Mouse (Mus musculus) left cerebral cortex, adult 8-10 months (tissue): ENCODE measurements around the gene Stk40. TPM values are rescaled to one million over a fixed set of nuclear protein-coding genes. Genes with fewer than 3 reads are reported as not detected.
"Not testable (repeated sequence)": the region's sequence is repeated elsewhere in the genome, so short reads cannot be mapped to it uniquely, and the experiment has no call there.

Experiments
- DNase-seq, 2 experiments: peaks; one replicate each; pipeline ENCODE4 v3.0.0; 2022; ENCODE audit warnings: low spot score in 2 of 2
- total RNA-seq, 4 experiments: library from RNA; stranded (reverse); gene quantifications; 2 replicates each; pipeline ENCODE4 v1.2.4; 2022

Stk40 gene
- total RNA-seq, 4 experiments from 2014 or later = 28.8 to 37.6 (median 33.8) TPM

DNA sequence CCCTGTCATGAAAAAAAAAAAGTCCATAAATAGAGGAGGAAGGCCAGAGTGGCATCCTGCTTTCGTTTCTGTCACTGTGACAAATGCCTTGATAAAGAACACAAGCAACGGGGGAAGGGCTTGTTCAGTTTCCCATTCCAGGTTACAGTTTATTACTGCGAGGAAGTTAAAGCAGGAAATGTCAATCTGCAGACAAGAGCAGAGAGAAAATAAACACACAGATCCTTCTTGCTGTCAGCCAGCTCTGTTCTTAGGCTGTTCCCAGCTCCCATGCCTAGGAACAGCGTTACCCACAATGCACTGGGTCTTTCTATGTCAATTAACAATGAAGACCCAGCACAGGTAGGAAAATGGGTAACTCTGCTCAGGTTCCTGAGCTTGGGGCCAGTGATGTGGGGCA, 51.4 kb downstream of the Stk40 start:
- DNase-seq = no peak

DNA sequence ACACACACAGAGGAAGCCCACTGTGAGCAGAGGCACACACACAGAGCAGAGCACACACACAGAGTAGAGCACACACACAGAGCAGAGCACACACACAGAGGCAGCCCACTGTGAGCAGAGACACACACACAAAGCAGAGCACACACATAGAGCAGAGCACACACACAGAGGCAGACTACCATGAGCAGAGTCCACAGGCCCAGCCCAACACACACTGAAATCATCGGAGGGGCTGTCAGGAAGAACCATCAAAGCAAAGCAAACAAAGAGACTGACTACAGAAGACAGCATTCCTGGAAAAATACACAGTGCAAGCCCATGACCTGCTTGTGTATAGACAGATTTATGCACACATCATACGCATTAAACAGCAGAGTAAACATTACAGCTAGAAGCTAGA, 52.1 kb downstream of the Stk40 start:
- DNase-seq = no peak

DNA sequence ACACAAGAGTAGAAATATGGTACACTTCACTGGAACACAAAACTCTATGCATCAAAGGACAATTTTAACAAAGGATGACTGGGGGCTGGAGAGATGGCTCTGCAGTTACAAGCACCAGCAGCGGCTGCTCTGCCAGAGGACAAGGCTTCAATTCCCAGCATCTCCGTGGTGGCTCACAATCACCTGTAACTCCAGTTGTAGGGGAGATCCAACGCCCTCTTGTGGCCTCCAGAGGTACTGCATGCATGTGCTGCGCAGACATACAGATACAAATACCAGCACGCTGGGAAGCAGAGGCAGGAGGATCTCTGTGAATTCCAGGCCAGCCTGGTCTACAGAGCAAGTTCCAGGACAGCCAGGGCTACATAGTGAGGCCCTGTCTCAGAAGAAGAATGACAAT, 52.9 kb downstream of the Stk40 start:
- DNase-seq = no peak

DNA sequence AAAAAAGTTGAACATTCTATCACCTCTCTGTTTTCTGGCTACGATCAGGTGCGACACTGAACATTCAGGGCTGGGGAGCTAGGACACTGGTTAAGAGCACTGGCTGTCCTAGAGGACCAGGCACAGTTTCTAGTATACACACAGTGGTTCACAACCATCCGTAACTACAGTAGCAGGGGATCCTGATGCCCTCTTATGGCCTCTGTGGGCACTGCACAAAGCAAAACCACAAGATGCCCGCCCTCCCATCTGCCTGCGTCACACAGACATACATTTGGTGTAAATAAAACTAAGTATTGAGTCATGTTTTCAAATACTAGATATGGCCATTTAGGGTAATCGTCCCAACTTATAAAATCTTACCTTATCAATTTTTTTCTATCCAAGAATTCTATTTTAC, 53.8 kb downstream of the Stk40 start:
- no peak for DNase-seq

DNA sequence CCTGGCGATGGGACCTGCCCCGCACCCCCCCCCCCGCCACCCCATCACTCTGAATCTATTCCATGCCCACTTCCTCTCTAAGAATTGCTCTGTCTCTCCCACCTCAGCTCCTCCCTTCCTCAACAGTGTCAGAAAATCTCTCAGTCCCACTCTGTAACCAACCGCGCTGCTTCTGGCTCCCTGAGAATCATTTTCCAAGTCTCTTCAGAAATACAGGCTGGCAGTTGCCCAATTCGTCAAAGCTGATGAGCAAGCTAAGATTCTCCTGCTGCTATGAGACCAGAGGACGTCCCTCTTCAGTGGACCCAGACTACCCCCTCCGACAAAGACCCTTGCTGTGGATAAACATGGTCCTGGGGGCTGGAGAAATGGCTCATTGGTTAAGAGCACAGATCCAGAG, 55.7 kb downstream of the Stk40 start:
- no peak for DNase-seq

DNA sequence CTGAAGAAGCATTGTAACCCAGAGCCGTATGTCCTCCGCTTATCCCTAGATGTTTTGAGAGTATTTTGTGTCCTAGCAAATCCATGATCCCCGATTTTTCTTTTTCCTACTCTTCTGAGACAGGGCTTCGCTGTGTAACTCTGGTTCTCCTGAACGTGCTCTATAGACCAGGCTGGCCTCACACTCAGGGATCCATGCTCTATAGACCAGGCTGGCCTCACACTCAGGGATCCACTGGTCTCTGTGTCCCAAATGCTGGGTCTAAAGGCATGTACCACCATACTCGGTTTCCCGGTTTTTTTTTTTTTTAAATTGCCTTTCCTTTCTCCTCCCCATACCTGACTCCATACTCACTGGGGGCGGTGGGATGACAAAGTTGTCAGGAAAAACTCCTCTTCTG, 57.2 kb downstream of the Stk40 start:
- DNase-seq = no peak

DNA sequence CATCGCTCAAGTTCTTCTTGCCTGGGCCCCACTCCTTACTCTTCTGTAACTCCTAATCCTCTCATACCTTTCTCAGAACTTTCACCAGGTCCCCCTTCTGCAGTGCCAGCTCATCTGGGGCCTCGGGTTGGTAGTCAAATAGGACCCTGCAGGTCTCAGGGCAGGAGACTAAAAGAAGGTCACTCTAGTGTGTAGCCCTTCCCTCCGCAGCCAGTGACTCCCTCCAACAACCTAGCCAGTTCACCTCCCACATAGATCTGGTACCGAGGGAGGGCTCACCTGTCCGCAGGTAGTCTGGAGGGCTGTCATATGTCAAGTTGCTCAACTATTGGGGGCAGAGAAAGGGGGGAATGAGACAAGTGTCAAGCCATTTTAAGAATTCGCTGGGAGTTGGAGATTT, 57.7 kb downstream of the Stk40 start:
- no peak for DNase-seq

DNA sequence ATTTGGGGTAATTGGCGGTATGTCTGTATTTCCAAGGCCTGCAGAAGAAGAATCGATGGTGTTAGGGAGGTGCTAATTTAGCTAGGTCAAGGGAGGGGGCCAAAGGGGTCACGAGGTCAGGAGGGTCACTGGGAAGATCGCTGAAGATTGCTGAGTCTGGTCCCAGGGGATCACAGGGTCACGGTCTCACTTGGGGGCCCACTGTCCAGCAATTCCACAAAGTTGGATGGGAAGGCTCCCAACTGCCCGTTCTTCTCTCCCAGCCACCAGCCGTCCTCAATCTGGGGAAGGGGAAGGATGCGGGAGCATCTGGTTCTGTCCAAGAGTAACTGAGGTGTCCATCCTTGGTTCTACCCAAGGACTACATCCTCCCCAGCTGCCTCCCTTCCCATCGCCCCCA, 58.2 kb downstream of the Stk40 start:
- DNase-seq = no peak

DNA sequence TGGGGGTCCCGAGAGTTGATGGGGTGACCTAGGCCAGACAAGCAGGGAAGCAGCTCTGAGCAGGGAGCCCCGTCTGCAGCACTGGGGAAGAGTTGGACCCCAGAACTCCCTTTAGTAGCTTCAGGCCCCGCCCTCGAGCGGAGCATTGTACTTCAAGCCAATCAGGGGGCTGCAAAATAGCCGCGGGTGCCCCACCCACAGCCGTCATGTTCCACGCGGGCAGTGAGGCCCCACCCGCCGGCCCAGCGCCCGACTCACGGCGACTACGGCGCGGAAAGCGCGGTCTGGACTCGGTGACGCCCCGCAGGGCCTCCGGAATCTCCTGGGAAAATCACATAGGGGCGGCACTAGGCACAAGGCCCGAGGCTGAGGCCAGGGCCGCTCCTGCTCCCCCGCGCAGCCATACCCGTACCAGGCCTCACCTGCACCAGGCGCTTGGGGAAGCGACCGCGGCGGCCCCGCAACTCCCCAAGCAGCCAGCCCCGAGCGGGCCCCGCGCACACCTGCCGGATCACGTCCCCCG, 58.8 kb downstream of the Stk40 start:
- DNase-seq = peak; percentile 61 to 73

DNA sequence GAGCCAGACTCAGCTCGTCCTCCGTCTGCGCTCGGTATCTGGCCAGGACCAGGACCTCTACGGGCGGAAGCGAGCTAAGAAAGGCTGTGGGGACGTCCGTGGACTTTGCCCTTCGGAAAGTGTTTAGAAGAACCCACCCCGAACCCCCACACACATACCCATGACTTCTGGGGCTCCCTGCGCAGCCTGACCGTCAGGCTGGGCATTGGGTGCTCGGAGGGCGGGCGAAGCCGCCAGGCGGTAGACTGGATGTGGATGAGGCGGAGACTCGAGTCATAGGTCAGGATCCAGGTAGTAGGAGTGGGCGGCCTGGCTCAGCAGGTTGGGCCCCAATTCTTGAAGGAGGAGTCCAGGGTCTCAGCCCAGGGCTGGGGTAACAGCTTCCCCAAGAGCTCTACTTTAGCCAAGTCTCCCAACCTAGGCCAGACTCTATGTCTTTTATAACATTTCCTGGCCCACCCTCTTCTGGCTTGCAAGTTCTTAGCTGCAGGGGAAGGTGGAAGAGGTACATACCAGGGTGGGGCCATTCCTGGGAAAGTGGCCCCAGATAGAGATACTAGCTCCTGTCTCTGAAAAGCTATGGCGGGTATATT, 59.4 kb downstream of the Stk40 start, which contains the start of gene Sh3d21:
Gene Sh3d21 (minus strand): TSS at position 425 of the 593 bp plus-strand sequence.
- DNase-seq = no peak

- no peak for DNase-seq
These were observed 59.9 kb downstream of the Stk40 start for GRCm38 (mm10) chr4:126163685-126164084.

- DNase-seq = not testable (repeated sequence)
These were observed 61.3 kb downstream of the Stk40 start for GRCm38 (mm10) chr4:126165092-126165491.

DNA sequence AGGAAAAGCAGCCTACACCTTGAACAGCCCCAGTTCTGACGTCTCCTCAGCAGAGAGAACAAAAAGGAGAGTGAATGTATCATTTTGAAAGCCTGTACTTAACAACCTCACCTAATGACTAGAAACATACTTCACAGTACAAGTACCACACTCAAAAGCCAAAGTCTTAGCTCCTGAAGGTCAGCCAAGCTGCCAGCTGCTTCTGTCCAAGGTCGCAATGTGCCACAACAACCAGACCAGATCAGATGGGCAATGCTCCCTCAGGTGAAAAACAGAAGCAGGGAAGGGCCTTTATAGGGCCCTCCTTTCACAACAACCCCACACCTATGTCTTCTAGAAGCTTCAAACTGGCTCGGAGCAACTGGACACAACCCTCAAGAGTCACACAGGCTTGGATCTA, 62.3 kb downstream of the Stk40 start:
- DNase-seq = no peak

DNA sequence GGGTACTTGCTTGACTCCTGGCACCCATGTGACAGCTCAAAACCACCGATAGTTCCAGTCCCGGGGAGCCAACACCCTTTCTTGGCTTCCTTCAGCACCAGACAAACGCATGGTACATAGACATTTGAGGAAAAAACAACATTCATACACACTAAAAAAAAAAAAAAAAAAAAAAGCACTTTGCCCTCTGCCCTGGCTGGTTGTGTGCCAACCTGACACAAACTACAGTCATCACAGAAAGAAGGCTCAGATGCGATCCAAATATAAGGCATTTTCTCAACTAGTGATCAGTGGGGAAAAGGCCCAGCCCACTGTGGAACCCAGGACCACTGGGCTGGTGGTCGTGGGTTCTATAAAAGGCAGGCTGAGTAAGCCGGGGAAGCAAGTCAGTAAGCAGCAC, 65.1 kb downstream of the Stk40 start:
- no peak for DNase-seq

- DNase-seq = not testable (repeated sequence)
These were observed 67.0 kb downstream of the Stk40 start for GRCm38 (mm10) chr4:126170737-126171136.

DNA sequence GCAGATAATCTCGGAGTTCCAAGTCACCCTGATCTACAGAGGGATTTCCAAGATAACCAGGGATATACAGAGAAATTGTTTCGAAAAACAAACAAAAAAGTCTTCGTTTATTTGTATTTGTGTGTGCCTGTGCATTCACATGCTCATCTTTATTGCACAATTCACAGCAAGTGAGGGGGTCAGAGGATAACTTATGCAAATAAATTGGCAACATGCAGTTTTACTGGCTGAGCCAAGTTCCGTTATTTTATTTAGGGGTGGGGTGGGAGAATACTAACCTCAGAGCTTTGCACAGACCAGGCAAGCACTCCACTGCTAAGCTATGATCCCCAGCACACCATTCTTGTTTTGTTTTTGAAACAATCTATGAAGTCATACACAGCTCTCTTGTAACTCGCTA, 70.0 kb downstream of the Stk40 start:
- no peak for DNase-seq

GRCm38 (mm10) chr4:126175980-126176379, 72.2 kb downstream of the Stk40 start:
- not testable (repeated sequence) for DNase-seq

- no peak for DNase-seq
These were observed 77.6 kb downstream of the Stk40 start for GRCm38 (mm10) chr4:126181170-126181957.

DNA sequence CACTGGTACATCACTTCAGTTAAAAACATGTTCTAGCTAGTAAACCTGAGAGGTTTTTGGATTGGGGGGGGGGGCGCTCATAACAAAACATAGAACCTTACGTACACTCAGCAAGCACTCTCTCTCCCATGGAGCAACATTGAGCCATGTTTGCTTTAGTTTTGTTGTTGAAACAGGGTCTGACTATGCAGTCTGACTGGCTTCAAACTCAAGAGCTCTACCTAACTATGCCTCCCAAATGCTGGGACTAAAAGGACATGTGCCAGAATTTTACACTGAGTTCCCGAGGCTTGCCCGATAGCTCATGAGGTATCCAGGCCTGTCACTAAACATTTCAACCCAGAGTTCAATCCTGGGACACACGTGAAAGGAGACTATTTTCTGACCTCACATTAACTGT, 79.3 kb downstream of the Stk40 start:
- DNase-seq = no peak

DNA sequence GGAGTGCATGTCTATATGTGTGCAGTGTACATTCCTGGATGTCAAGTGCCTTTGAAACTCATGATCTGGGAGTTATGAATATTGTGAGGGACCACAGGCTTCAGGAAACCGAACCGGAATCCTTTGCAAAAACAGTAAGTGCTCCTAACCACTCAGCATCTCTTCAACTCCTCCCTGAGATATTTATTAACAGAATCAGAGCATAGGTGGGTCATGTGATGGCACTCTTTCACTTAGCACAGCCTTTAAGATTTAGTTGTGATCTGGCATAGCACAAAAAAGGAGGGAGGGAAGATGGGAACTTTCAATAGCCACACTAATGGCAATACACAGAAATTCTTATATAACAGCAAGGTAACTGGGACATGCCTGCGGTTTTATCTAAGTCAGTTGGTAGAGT, 83.3 kb downstream of the Stk40 start:
- no peak for DNase-seq
